Mouse (Mus musculus): ENCODE measurements around the gene Idh1. TPM values are rescaled to one million over a fixed set of nuclear protein-coding genes. Genes with fewer than 3 reads are reported as not detected.
A peak's percentile ranks its signal among the peaks of the same experiment; 100 is the strongest.

Gene Idh1
- polyA plus RNA-seq, 1 experiment from 2014 or later: 121 TPM

DNA sequence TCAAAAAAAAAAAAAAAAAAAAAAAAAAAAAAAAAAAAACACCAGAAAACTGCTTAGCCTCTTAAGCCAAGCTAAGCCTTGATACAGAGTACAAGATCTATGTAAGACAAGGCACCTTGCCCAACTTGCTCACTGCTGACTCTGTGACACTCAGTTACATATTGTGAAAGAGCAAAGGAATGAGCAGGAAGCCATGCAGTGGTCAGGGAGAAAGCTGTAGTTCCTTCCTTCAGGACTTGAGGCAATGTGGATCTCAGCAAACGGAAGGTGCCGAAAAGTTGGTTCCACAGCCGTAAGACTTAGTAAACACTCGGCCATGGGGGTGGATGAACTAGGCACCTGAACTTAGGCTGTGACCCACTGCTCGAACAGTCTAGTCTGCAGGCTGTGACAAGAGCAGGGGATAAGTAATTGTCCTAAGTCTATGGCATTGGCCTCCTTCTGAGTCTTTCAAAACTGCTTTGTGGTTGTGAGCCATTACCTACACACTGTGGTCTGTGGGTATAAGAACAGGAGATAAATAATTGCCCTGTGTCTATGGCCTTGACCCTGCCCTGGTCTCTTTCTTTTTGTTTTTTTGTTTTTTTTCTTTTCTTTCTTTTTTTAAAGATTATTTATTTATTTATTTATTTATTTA lies 72.6 kb downstream of the Idh1 start:
- Histone ChIP-seq H3K27ac (ENCODE audit: low read depth) (peak overlapping the region; percentile 60), H3K9me3 (ENCODE audit: low read length) (no peaks in the 10 kb centered on the region), H3K4me1 (ENCODE audit: insufficient read depth) (peaks cover 5% of the 10 kb centered on the region), H3K4me2 (ENCODE audit: low read depth, low read length) (no peak overlapping the region), H3K9ac (replicated peaks) (no peak overlapping the region), H3K27me3 (ENCODE audit: insufficient read depth, low read length) (no peaks in the 10 kb centered on the region), H3K36me3 (replicated peaks; ENCODE audit: insufficient read depth, low read length) (no peaks in the 10 kb centered on the region), H3K4me3 (ENCODE audit: low read depth, low read length) (no peak overlapping the region)
- DNase-seq: no peak
- TF ChIP-seq CTCF (IDR thresholded peaks at IDR 0.05; ENCODE audit: low read depth) (no peak), EP300 (IDR thresholded peaks at IDR 0.05; ENCODE audit: low read depth) (no peak)
- ATAC-seq: peak; percentile 71
- WGBS (ENCODE audit: insufficient replicate concordance): 62% methylated on average over 5 of the region's 5 CpGs

DNA sequence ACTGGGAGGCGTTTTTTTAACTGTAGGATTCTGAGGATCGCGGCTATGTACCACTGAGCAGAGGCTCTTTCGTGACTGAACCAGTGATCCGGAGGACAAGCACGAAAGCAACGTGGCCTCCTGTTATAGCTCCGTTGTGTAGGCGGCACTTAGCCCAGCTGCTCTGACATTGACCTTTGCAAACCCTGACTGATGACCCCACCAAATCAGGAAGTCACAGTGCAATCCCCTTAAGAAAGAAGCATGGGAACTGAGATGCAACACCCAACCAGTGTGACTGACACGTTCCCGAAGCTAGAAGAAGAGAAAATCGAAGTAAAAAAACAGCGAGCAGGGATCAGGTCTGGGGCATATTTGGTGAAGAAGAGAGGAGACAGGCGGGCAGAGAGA lies 73.5 kb downstream of the Idh1 start:
- H3K9me3 ChIP-seq (ENCODE audit: low read length): no peaks in the 10 kb centered on the region
- no peaks in the 10 kb centered on the region for H3K27me3 ChIP-seq (ENCODE audit: insufficient read depth, low read length)
- 30% methylated on average over 14 of the region's 14 CpGs for WGBS (ENCODE audit: insufficient replicate concordance)
- ATAC-seq (peak; percentile 69), DNase-seq (peak; percentile 20)
- H3K4me2 ChIP-seq (ENCODE audit: low read depth, low read length): peak overlapping the region; percentile 61
- peaks cover 2% of the 10 kb centered on the region; the same call in 1 of the 2 replicates for H3K4me1 ChIP-seq (ENCODE audit: insufficient read depth)
- peak overlapping the region; percentile 2; the same call in 1 of the 2 replicates for H3K4me3 ChIP-seq (ENCODE audit: low read depth, low read length)
- no peak for TF ChIP-seq CTCF (IDR thresholded peaks at IDR 0.05; ENCODE audit: low read depth)
- TF ChIP-seq EP300 (IDR thresholded peaks at IDR 0.05; ENCODE audit: low read depth): no peak
- peak overlapping the region; percentile 72 for H3K27ac ChIP-seq (ENCODE audit: low read depth)
- H3K9ac ChIP-seq (replicated peaks): 0 out of 2 replicates have a peak overlapping the region, but pooled peaks have one; percentile 16
- H3K36me3 ChIP-seq (replicated peaks; ENCODE audit: insufficient read depth, low read length): no peaks in the 10 kb centered on the region

DNA sequence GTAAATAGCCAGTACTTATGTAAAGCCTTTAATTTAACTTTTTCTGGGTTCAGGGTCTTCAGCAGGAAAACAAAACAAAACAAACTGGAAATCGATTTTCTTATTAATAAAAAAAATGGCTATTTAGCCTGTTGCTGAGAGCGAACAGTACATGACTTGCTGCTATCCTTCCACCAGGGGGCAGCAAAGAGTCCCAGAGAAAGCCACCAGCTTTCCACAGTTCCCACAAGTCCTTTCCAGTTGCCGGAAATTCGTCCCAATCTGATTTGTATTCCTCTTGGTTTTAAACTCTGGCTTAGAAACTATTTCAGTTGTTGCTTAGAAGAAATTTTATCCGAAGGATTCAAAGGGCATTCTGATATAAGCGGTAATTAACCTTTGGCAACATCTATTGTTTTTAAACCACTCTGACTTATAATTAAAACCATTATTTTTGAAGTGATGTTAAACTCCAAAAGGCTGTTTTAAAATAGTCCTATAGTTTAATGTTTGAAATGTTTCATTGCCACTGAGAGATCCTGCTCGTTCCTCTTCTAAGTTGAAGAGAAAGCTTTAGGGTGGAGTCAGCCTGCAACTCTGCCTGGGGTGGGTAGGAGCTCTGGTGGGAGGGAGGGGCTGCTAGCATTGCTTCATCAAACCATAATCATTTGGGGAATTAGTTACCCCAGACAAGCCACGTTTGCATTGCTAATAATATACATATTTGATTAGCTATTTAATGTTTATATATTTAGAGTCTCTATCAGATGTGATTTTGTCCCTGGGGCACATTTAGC lies 74.1 kb downstream of the Idh1 start:
- Histone ChIP-seq H3K4me2 (ENCODE audit: low read depth, low read length) (peak overlapping the region; percentile 61), H3K36me3 (replicated peaks; ENCODE audit: insufficient read depth, low read length) (no peaks in the 10 kb centered on the region), H3K27ac (ENCODE audit: low read depth) (peak overlapping the region; percentile 72), H3K4me1 (ENCODE audit: insufficient read depth) (peaks cover 2% of the 10 kb centered on the region; the same call in 1 of the 2 replicates), H3K4me3 (ENCODE audit: low read depth, low read length) (peak overlapping the region; percentile 2; the same call in 1 of the 2 replicates), H3K27me3 (ENCODE audit: insufficient read depth, low read length) (no peaks in the 10 kb centered on the region), H3K9me3 (ENCODE audit: low read length) (no peaks in the 10 kb centered on the region), H3K9ac (replicated peaks) (0 out of 2 replicates have a peak overlapping the region, but pooled peaks have one; percentile 16)
- peak; percentile 51 for ATAC-seq
- DNase-seq: peak; percentile 82
- WGBS (ENCODE audit: insufficient replicate concordance): 11% methylated on average over 8 of the region's 8 CpGs
- TF ChIP-seq CTCF (IDR thresholded peaks at IDR 0.05; ENCODE audit: low read depth): peak; percentile 91
- no peak for TF ChIP-seq EP300 (IDR thresholded peaks at IDR 0.05; ENCODE audit: low read depth)

DNA sequence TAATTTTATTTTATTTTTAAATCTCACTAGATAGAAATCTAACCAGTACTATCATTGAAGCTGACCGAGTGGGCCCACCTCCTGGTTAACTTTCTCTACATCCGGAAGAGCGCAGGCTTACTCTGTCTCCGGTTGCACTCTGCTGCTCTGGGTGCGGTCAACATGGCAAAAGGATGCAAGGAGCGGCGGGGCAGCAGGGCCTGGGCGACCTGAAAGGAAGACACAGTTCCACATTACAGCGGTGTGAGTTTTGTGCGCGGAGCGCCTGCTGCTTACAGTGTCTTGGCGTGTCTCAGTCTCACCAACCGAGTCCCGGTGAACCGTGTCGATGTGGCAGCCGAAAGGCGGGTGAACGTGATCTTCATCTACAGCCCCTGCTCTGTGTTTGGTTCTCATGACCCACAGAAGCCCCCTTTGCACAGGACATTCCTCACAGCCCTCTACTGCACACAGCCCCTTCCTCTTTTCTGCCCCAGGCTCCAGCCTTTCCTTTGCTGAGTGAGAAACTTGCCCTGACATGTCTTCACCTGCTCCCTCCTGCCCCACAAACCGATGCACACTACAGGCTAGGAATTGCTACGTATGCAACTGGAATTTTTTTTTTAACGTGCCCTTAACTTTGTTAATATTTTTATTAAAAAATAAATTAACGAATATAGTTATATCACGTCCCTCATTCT lies 76.4 kb downstream of the Idh1 start:
- 78% methylated on average over 25 of the region's 25 CpGs for WGBS (ENCODE audit: insufficient replicate concordance)
- Histone ChIP-seq H3K27ac (ENCODE audit: low read depth) (no peak overlapping the region), H3K36me3 (replicated peaks; ENCODE audit: insufficient read depth, low read length) (no peaks in the 10 kb centered on the region), H3K27me3 (ENCODE audit: insufficient read depth, low read length) (no peaks in the 10 kb centered on the region), H3K9ac (replicated peaks) (no peak overlapping the region), H3K4me1 (ENCODE audit: insufficient read depth) (peaks cover 2% of the 10 kb centered on the region; the same call in 1 of the 2 replicates), H3K9me3 (ENCODE audit: low read length) (no peaks in the 10 kb centered on the region), H3K4me2 (ENCODE audit: low read depth, low read length) (no peak overlapping the region), H3K4me3 (ENCODE audit: low read depth, low read length) (no peak overlapping the region)
- ATAC-seq: no peak
- TF ChIP-seq CTCF (IDR thresholded peaks at IDR 0.05; ENCODE audit: low read depth): no peak
- TF ChIP-seq EP300 (IDR thresholded peaks at IDR 0.05; ENCODE audit: low read depth): no peak
- no peak for DNase-seq

DNA sequence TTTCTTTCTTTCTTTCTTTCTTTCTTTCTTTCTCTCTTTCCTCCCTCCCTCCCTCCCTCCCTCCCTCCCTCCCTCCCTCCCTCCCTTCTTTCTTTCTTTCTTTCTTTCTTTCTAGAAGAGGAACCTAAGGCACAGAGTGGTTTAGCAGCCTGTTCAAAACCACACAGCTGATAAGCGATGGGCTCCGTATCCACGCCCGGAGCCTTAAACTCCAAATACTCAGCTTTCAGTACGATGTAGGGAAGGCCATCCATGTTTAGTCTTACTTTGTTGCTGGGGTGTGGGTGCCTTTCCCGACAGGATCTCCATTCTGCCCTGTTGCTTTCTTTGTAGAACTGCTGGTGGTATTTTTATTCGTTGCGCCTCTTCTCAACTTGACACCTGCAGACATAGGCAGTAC lies 77.1 kb downstream of the Idh1 start:
- 70% methylated on average over 8 of the region's 8 CpGs for WGBS (ENCODE audit: insufficient replicate concordance)
- peaks cover 2% of the 10 kb centered on the region; the same call in 1 of the 2 replicates for H3K4me1 ChIP-seq (ENCODE audit: insufficient read depth)
- TF ChIP-seq CTCF (IDR thresholded peaks at IDR 0.05; ENCODE audit: low read depth): no peak
- DNase-seq (no peak), ATAC-seq (no peak)
- H3K4me2 ChIP-seq (ENCODE audit: low read depth, low read length): no peak overlapping the region
- no peak overlapping the region for H3K27ac ChIP-seq (ENCODE audit: low read depth)
- no peaks in the 10 kb centered on the region for H3K36me3 ChIP-seq (replicated peaks; ENCODE audit: insufficient read depth, low read length)
- H3K27me3 ChIP-seq (ENCODE audit: insufficient read depth, low read length): no peaks in the 10 kb centered on the region
- H3K9ac ChIP-seq (replicated peaks): no peak overlapping the region
- no peaks in the 10 kb centered on the region for H3K9me3 ChIP-seq (ENCODE audit: low read length)
- no peak overlapping the region for H3K4me3 ChIP-seq (ENCODE audit: low read depth, low read length)

Other genes starting within 250 kb of the Idh1 start
- 1.1 and 1.4 TPM in 2 replicates for gene Plekhm3, start 229.7 kb downstream of the Idh1 start, polyA plus RNA-seq (2015; fragmentation: Nextera tagmentation; extraction: Ambion mirVana)
- not detected in 2 replicates for gene Akr1cl, start 153.7 kb downstream of the Idh1 start, polyA plus RNA-seq (2015; fragmentation: Nextera tagmentation; extraction: Ambion mirVana)
- gene Cryge, start 135.4 kb downstream of the Idh1 start, polyA plus RNA-seq (2015; fragmentation: Nextera tagmentation; extraction: Ambion mirVana): not detected in 2 replicates
- not detected in 2 replicates for gene Crygd, start 123.0 kb downstream of the Idh1 start, polyA plus RNA-seq (2015; fragmentation: Nextera tagmentation; extraction: Ambion mirVana)
- gene Crygc, start 112.8 kb downstream of the Idh1 start, polyA plus RNA-seq (2015; fragmentation: Nextera tagmentation; extraction: Ambion mirVana): not detected in 2 replicates
- not detected in 2 replicates for gene Crygb, start 104.2 kb downstream of the Idh1 start, polyA plus RNA-seq (2015; fragmentation: Nextera tagmentation; extraction: Ambion mirVana)
- not detected in 2 replicates for gene Cryga, start 83.1 kb downstream of the Idh1 start, polyA plus RNA-seq (2015; fragmentation: Nextera tagmentation; extraction: Ambion mirVana)
- gene Gm28845, start 66.9 kb downstream of the Idh1 start, polyA plus RNA-seq (2015; fragmentation: Nextera tagmentation; extraction: Ambion mirVana): not detected in 2 replicates
- gene D630023F18Rik, start 63.3 kb downstream of the Idh1 start, polyA plus RNA-seq (2015; fragmentation: Nextera tagmentation; extraction: Ambion mirVana): 0.12 and 0.19 TPM in 2 replicates
- gene Pikfyve, start 183 bp upstream of the Idh1 start, polyA plus RNA-seq (2015; fragmentation: Nextera tagmentation; extraction: Ambion mirVana): 3.4 and 3.6 TPM in 2 replicates
- gene Pth2r, start 95.6 kb upstream of the Idh1 start, polyA plus RNA-seq (2015; fragmentation: Nextera tagmentation; extraction: Ambion mirVana): 0.06 and 0.07 TPM in 2 replicates

Data from liver, postnatal 0 days (tissue).